Mouse (Mus musculus) bone marrow, adult 2 months (tissue): Measurements from ENCODE around the gene Fgfr2.

Experiments used
- CTCF ChIP-seq: fragments of 200-500 bp; IDR thresholded peaks from 2 replicates; pipeline ENCODE4 v1.5.1; 2011; ENCODE audit warnings: low read length, control low read depth; ENCODE audit not compliant: control insufficient read depth, insufficient read depth
- POLR2A ChIP-seq: fragments of 200-500 bp; IDR thresholded peaks from 2 replicates; pipeline ENCODE4 v1.6.1; 2011; ENCODE audit warnings: low read depth, mild to moderate bottlenecking, control low read depth, low read length, borderline replicate concordance; ENCODE audit not compliant: control insufficient read depth

- no peak for TF ChIP-seq CTCF
- TF ChIP-seq POLR2A, result no peak
Observed at GRCm38 (mm10) chr7:130966451-130966850, 2156.7 kb downstream of the Fgfr2 start.
